Mouse (Mus musculus) testis, adult 2 months (tissue): ENCODE results near the gene Gm11011.

Experiments used
- CTCF ChIP-seq: fragments of 200-500 bp; IDR thresholded peaks from 2 replicates; pipeline ENCODE4 v1.5.1; 2012; ENCODE audit warnings: low read depth, mild to moderate bottlenecking, inconsistent platforms, low read length, moderate library complexity; ENCODE audit not compliant: control insufficient read depth, insufficient read depth, insufficient replicate concordance
- POLR2A ChIP-seq: fragments of 200-500 bp; IDR thresholded peaks from 2 replicates; pipeline ENCODE4 v1.6.1; 2012; ENCODE audit warnings: low read depth, mild to moderate bottlenecking, inconsistent platforms, low read length, moderate library complexity; ENCODE audit not compliant: control insufficient read depth

GRCm38 (mm10) chr2:169621201-169621710 lies 33.7 kb upstream of the Gm11011 start:
- TF ChIP-seq CTCF (no peak), POLR2A (no peak)
